Mouse (Mus musculus) stomach, postnatal 0 days (tissue): ENCODE results near the gene Icmt.

ENCODE experiments used
- CTCF ChIP-seq: IDR thresholded peaks from 2 replicates; pipeline ENCODE4 v1.5.1; 2016; ENCODE audit warnings: antibody characterized with exemption, low read depth, mild to moderate bottlenecking, moderate library complexity
- EP300 ChIP-seq: optimal IDR thresholded peaks from 2 replicates; pipeline ENCODE3; 2016; ENCODE audit warnings: antibody characterized with exemption

GRCm38 (mm10) chr4:152302012-152302411 lies 5.0 kb downstream of the Icmt start:
- TF ChIP-seq CTCF (no peak), EP300 (no peak)
